Mouse (Mus musculus): ENCODE results near the gene Gm4513. TPM values are rescaled to one million over a fixed set of nuclear protein-coding genes. Genes with fewer than 3 reads are reported as not detected.
"Not testable (repeated sequence)": the region's sequence is repeated elsewhere in the genome, so short reads cannot be mapped to it uniquely, and the experiment has no call there.

Gene Gm4513
- polyA plus RNA-seq (2014; fragmentation: Nextera tagmentation; extraction: Ambion mirVana) = not detected in 2 replicates

GRCm38 (mm10) chr7:20598921-20599320, at the start of gene Gm4513:
Gm4513 (minus strand) TSS chr7:20599021.
- H3K4me1 ChIP-seq (ENCODE audit: control insufficient read depth in 2 of 2, insufficient read depth in 2 of 2, low read length in 2 of 2); ATAC-seq (ENCODE audit: insufficient number of reproducible peaks, insufficient read depth, low FRiP score, low read depth); H3K36me3 ChIP-seq (ENCODE audit: control insufficient read depth, insufficient read depth, low read length); H3K4me2 ChIP-seq (ENCODE audit: low read length); H3K4me3 ChIP-seq (ENCODE audit: control insufficient read depth in 1 of 2, insufficient read depth in 1 of 2, low read depth in 1 of 2, low read length in 2 of 2); H3K27ac ChIP-seq (replicated peaks in 1 of 2; ENCODE audit: control insufficient read depth in 1 of 2, insufficient read depth in 1 of 2, low read depth in 2 of 2, low read length in 2 of 2); H3K27me3 ChIP-seq (ENCODE audit: control insufficient read depth, insufficient read depth, low read length); H3K9me3 ChIP-seq (ENCODE audit: control insufficient read depth, low read length); H3K9ac ChIP-seq (ENCODE audit: low read length): not testable (repeated sequence)
- 64% methylated on average over 3 of the region's 5 CpGs for WGBS

DNA sequence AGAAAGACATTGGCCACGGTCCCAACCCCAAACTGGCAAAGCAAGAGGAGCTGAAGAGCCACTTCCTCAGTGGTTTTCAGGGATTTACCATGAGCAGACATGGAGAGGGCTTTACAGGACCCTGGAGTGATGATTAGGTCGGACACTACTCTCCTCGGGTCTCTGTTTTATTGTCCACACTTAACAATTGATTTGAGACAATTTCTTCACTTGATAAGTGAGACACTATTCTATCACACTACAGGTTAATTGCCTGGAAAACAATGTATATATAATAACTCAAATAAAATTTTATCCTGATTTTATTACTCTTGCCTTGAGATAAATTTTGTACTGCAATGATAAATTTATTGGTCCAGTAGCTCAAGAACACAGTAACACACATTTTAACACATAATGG, 22.7 kb downstream of the Gm4513 start, which contains the start of gene Gm4141:
Gene Gm4141, minus strand, starts transcription at position 101 of the 400 bp plus-strand sequence.
- H3K4me2 ChIP-seq (ENCODE audit: low read length); H3K27me3 ChIP-seq (ENCODE audit: control insufficient read depth, insufficient read depth, low read length); H3K9me3 ChIP-seq (ENCODE audit: control insufficient read depth, low read length); H3K9ac ChIP-seq (ENCODE audit: low read length); H3K4me1 ChIP-seq (ENCODE audit: control insufficient read depth in 2 of 2, insufficient read depth in 2 of 2, low read length in 2 of 2); H3K36me3 ChIP-seq (ENCODE audit: control insufficient read depth, insufficient read depth, low read length); H3K27ac ChIP-seq (replicated peaks in 1 of 2; ENCODE audit: control insufficient read depth in 1 of 2, insufficient read depth in 1 of 2, low read depth in 2 of 2, low read length in 2 of 2); ATAC-seq (ENCODE audit: insufficient number of reproducible peaks, insufficient read depth, low FRiP score, low read depth); H3K4me3 ChIP-seq (ENCODE audit: control insufficient read depth in 1 of 2, insufficient read depth in 1 of 2, low read depth in 1 of 2, low read length in 2 of 2): not testable (repeated sequence)
- WGBS = no CpG with 5 or more reads among the region's 3 CpGs

GRCm38 (mm10) chr7:20545657-20546056, 53.2 kb downstream of the Gm4513 start, which contains the start of gene Gm5726:
Gm5726 (minus strand) TSS chr7:20545757.
- not testable (repeated sequence) for ATAC-seq (ENCODE audit: insufficient number of reproducible peaks, insufficient read depth, low FRiP score, low read depth); H3K9ac ChIP-seq (ENCODE audit: low read length); H3K27me3 ChIP-seq (ENCODE audit: control insufficient read depth, insufficient read depth, low read length); H3K36me3 ChIP-seq (ENCODE audit: control insufficient read depth, insufficient read depth, low read length); H3K4me1 ChIP-seq (ENCODE audit: control insufficient read depth in 2 of 2, insufficient read depth in 2 of 2, low read length in 2 of 2); H3K9me3 ChIP-seq (ENCODE audit: control insufficient read depth, low read length); H3K27ac ChIP-seq (replicated peaks in 1 of 2; ENCODE audit: control insufficient read depth in 1 of 2, insufficient read depth in 1 of 2, low read depth in 2 of 2, low read length in 2 of 2); H3K4me3 ChIP-seq (ENCODE audit: control insufficient read depth in 1 of 2, insufficient read depth in 1 of 2, low read depth in 1 of 2, low read length in 2 of 2); H3K4me2 ChIP-seq (ENCODE audit: low read length)
- WGBS = no CpG with 5 or more reads among the region's 1 CpGs

Other genes with a start within 250 kb of the Gm4513 start
- gene Gm5728, start 223.6 kb downstream of the Gm4513 start, polyA plus RNA-seq (2014; fragmentation: Nextera tagmentation; extraction: Ambion mirVana) = not detected in 2 replicates
- not detected in 2 replicates for gene Vmn1r100, start 181.1 kb downstream of the Gm4513 start, polyA plus RNA-seq (2014; fragmentation: Nextera tagmentation; extraction: Ambion mirVana)
- not detected in 2 replicates for gene Vmn1r101, start 156.4 kb downstream of the Gm4513 start, polyA plus RNA-seq (2014; fragmentation: Nextera tagmentation; extraction: Ambion mirVana)
- not detected in 2 replicates for gene Gm10670, start 124.1 kb downstream of the Gm4513 start, polyA plus RNA-seq (2014; fragmentation: Nextera tagmentation; extraction: Ambion mirVana)
- not detected in 2 replicates for gene Vmn1r103, start 88.5 kb downstream of the Gm4513 start, polyA plus RNA-seq (2014; fragmentation: Nextera tagmentation; extraction: Ambion mirVana)
- not detected in 2 replicates for gene Vmn1r104, start 65.2 kb downstream of the Gm4513 start, polyA plus RNA-seq (2014; fragmentation: Nextera tagmentation; extraction: Ambion mirVana)
- not detected in 2 replicates for gene Gm5726, start 53.3 kb downstream of the Gm4513 start, polyA plus RNA-seq (2014; fragmentation: Nextera tagmentation; extraction: Ambion mirVana)
- not detected in 2 replicates for gene Gm4141, start 22.8 kb downstream of the Gm4513 start, polyA plus RNA-seq (2014; fragmentation: Nextera tagmentation; extraction: Ambion mirVana)
- gene Vmn1r107, start 69.9 kb upstream of the Gm4513 start, polyA plus RNA-seq (2014; fragmentation: Nextera tagmentation; extraction: Ambion mirVana) = not detected in 2 replicates
- gene Vmn1r111, start 104.2 kb upstream of the Gm4513 start, polyA plus RNA-seq (2014; fragmentation: Nextera tagmentation; extraction: Ambion mirVana) = not detected in 2 replicates
- not detected in 2 replicates for gene Gm10668, start 131.6 kb upstream of the Gm4513 start, polyA plus RNA-seq (2014; fragmentation: Nextera tagmentation; extraction: Ambion mirVana)
- not detected in 2 replicates for gene Vmn1r112, start 172.2 kb upstream of the Gm4513 start, polyA plus RNA-seq (2014; fragmentation: Nextera tagmentation; extraction: Ambion mirVana)
- not detected in 2 replicates for gene Vmn1r113, start 188.3 kb upstream of the Gm4513 start, polyA plus RNA-seq (2014; fragmentation: Nextera tagmentation; extraction: Ambion mirVana)
- gene Vmn1r114, start 213.2 kb upstream of the Gm4513 start, polyA plus RNA-seq (2014; fragmentation: Nextera tagmentation; extraction: Ambion mirVana) = not detected in 2 replicates
- gene Vmn1r115, start 246.0 kb upstream of the Gm4513 start, polyA plus RNA-seq (2014; fragmentation: Nextera tagmentation; extraction: Ambion mirVana) = not detected in 2 replicates

All from heart, embryonic 14.5 days (tissue).